Mouse (Mus musculus): ENCODE data around the gene Gm7075.

- TF ChIP-seq CTCF (IDR thresholded peaks at IDR 0.05; ENCODE audit: insufficient read depth, low read depth, low read length) (no peak), POLR2A (IDR thresholded peaks at IDR 0.05; ENCODE audit: insufficient read depth, low read depth, low read length) (no peak)
Observed at GRCm38 (mm10) chr10:63415850-63416249, 5.7 kb downstream of the Gm7075 start.

Measured in olfactory bulb, adult 2 months (tissue).